Mouse (Mus musculus) thymus, adult 2 months (tissue): Measurements from ENCODE around the gene Mtmr3.

ENCODE experiments used
- CTCF ChIP-seq: fragments of 200-500 bp; IDR thresholded peaks from 2 replicates; pipeline ENCODE4 v1.5.1; 2012; ENCODE audit warnings: mild to moderate bottlenecking, control low read depth, low read length, moderate library complexity, borderline replicate concordance; ENCODE audit not compliant: control insufficient read depth, poor library complexity, insufficient read depth; ENCODE audit errors: extremely low read depth
- POLR2A ChIP-seq: fragments of 200-500 bp; IDR thresholded peaks from 2 replicates; pipeline ENCODE4 v1.6.1; 2012; ENCODE audit warnings: mild to moderate bottlenecking, low read length, control low read depth, moderate library complexity; ENCODE audit not compliant: control insufficient read depth, poor library complexity, insufficient read depth; ENCODE audit errors: extremely low read depth

DNA sequence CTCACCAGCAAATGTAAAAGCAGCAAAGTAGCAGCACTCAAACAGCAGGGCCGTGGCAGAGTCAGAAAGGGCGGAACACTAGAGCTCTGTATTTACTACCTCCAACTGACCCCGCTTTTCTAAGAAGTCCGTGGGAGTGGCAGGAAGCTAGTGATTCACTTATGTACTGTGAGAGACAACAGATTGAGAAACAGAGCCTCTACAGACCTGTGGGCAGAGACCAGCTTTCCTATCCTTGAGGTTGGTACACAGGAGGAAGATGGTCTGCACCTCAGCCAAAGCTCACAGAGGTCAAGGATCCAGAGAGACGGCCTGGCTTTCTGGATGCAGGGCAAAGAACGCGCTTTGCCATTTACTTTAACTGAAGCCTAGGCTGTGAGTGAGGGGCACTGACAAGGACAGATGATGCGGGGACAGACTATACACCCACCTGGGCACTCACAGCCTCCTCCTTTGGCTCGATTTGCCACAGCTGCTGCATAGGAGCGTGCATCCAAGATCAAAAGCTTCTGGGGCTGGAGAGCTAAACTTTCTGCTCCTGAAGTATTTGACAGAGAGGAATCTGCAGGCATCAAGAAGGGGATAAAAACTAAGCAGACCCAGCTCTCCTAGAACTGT is 97.1 kb downstream of the Mtmr3 start:
- TF ChIP-seq CTCF, result no peak
- no peak for TF ChIP-seq POLR2A
